Mouse (Mus musculus) splenic B cell, adult 2 months (primary cell): ENCODE measurements around the gene Setx.

Experiments
- DNase-seq: peaks from one replicate; pipeline ENCODE4 v3.0.0-alpha.2; 2011; ENCODE audit warnings: low read depth, low spot score
- H3K27me3 ChIP-seq: 2 replicates; pipeline ENCODE4 v1.6.1; 2012; ENCODE audit warnings: mild to moderate bottlenecking, low read length, moderate library complexity, mixed read lengths; ENCODE audit not compliant: control insufficient read depth, poor library complexity, insufficient read depth, severe bottlenecking
- H3K36me3 ChIP-seq: 2 replicates; pipeline ENCODE4 v1.6.1; 2012; ENCODE audit warnings: mild to moderate bottlenecking, low read length, moderate library complexity, mixed read lengths; ENCODE audit not compliant: control insufficient read depth, poor library complexity, insufficient read depth, severe bottlenecking

The Setx gene

DNA sequence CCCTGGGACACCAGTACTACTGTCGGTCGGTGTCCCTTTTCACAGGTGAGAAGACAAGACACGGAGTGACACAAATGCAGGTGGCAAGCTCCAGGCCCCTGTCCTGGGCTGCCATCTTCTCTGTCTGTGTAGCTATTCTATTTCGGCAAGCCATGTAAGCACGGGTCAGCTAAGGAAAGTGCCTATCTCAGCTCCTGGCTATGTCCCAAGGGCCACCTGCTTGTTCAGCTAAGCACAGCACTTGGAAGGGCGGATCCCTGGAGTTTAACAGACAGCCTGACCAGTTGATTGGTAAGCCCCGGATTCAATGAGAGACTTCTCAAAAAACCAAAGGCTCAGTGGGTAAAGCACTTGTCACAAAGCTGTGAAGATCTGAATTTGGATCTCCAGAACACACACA lies 66.4 kb downstream of the Setx start:
- H3K36me3 ChIP-seq, result no peaks in the 10 kb centered on the region
- H3K27me3 ChIP-seq, result no peaks in the 10 kb centered on the region
- no peak for DNase-seq

DNA sequence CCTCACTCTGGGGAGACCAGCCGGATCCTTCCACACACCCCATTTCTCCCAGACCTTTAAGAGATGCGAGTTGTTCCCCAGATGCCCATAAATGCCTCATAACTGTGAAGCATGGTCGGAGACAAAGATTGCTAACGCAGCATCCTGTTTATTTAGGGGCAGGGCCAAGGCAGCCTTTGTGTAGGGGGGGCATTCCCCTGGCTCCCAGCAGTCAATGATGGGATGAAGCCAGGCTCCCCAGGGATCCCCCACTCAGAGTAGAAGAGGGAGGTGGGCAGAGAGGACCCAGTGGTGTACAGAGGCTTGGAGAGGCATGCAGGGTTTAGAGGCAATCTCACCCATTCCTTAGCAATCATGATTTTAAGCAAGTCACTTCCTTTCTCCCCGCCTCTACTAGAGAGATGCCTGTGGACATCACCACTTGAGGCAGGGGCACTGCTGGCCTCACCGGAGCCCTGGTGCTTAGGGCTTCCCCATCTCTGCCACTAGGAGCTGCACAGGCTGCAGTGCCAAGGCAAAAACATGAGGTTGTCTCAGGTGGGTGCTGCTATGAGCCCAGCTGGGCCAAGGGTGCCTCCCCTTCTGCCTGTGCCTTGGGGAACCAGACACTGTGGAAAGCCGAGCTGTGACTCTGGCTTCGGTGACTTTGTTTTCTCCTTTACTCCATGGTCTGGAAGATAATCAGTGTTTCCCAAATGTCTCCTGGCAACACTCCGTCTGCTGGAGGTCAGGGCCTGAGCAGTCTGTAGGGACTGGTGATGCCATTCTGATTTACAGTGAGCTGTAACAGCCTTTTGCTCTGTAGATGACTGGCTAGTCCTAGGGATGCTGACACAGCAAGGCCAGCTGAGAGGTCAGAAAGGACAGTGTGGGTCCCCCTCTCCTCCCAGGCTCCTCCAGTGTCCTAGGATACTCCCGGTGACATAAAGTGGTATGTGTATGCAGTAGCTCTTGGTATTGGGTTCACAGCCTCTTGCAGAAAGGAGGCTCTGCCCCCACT lies 67.5 kb downstream of the Setx start:
- Histone ChIP-seq H3K36me3 (no peaks in the 10 kb centered on the region), H3K27me3 (no peaks in the 10 kb centered on the region)
- DNase-seq, result no peak

DNA sequence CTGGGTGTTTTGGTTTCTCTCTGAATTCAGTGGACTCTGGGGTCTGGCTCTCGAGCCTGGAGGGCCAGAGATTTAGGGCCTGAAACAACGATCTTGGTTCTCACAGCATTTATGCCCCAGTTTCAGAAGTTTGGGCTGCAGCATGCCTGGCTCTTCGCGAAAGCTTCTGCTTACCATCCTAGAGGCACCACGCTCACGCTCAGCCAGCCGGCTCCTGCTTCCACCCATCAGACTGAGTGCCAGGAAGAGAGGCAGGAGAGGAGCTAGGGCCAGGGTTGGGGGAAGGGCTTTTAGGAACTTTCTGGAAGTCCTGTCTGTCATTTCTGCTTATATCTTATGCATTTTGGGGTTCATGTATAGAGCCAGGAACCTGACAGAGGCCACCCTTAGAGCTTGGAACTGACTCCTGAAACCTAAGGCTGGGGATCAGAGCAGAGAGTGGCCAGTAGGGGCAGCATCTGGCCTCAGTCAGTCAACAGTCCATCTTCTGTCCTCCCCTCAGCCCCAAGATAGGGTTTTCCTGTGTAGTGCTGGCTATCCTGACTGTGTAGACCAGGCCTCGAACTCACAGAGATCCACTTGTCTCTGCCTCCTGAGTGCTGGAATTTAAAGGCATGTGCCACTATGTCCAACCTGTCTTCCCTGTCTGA lies 68.8 kb downstream of the Setx start:
- DNase-seq, result peak; percentile 18
- Histone ChIP-seq H3K36me3 (no peaks in the 10 kb centered on the region), H3K27me3 (no peaks in the 10 kb centered on the region)

DNA sequence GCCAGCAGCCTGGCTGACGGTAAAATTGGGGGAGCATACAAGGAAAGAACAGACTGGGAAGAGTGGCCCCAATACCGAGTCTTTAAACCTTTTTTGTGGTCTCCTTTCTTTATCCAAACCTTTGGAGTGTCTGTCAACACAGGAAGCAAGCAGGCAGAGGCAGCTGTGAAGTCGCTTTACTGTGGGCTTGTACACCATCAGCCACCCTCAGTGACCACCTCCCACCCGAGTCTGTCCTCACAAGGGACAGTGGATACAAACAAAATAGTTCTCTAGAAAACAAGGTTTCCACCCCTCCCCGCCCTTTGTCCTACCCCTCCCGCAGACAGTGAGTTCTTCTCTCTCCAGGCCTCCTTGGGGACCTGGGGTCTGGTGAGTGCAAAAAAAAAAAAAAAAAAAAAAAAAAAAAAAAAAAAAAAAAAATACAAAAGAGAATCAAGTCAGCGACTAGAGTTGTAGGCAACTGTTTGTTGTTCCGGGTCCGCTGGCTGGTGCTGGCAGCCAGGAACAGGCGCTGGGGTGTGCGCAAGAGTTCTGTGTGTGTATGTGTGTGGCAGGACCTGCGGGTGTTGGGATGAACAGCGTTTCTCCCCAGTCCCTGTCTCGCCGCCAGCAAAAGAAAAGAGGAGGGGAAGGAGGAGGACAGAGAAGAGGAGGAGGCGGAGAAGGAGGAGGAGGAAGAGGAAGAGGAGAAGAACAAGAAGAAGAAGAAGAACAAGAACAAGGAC lies 70.0 kb downstream of the Setx start:
- Histone ChIP-seq H3K27me3 (no peaks in the 10 kb centered on the region), H3K36me3 (no peaks in the 10 kb centered on the region)
- DNase-seq, result no peak

DNA sequence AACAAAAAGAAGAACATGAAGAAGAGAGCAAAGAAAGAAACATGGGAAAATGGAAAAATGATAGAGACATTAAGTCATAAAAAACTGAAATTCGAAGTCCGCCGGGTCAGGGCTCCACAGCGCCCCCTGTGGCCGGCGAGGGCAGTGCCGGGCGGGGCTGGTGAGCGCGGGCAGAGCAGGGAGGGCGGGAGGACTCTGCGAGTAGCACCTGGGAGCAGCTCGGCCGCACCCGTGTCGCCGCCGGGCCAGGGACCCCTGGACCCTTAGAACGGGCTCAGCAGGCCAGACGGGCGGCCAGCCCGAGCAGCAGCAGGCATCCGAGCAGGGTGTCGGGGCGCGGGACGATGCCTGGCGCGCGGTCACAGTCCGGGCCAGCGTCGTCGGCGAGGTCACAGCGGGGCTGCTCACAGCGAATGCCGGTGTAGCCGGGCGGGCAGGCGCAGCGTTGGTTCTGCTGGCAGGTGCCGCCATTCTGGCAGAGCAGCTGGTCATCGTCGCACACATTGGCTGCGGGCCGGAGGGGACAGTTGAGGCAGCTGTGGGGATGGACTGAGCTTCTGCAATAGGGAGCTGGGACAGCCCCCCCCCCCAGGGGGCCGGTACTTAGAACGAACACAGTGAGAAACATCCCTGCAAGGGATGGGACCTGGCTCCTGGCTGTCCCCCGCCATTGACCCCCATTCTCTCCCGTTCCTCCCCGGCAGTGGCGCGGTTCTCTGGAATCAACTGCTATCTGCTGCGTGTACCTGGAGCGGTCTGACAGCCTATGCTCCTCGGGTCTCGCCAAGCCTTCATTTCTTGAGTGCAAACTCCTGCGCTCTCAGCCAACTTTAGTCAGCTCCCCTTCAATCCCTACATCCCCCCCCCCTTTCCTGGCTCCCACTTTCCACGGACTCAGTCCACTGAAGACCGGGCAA lies 70.8 kb downstream of the Setx start:
- no peaks in the 10 kb centered on the region for H3K36me3 ChIP-seq
- peak; percentile 81 for DNase-seq

DNA sequence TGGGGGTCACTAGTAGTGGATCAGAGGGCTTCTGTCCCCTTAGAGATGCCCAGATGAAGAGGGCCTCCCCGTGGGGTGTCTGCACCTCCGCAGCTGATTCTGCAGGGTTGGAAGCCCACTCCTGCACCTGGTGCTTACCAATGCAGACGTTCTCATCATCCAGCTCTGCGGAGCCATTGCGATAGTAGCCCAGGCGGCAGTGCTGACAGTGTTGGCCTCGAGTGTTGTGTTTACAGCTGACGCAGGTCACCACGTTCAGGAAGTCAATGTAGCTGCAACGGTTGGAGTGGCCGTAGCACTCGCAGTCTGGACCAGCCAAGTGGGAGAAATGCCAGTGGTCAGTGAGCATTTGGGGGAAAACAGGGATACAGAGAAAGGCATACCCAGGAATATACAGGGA lies 72.9 kb downstream of the Setx start:
- DNase-seq, result no peak
- H3K27me3 ChIP-seq, result no peaks in the 10 kb centered on the region
- H3K36me3 ChIP-seq, result no peaks in the 10 kb centered on the region

More for the DNA sequence above, 70.8 kb downstream of the Setx start:
- no peaks in the 10 kb centered on the region for H3K27me3 ChIP-seq

DNA sequence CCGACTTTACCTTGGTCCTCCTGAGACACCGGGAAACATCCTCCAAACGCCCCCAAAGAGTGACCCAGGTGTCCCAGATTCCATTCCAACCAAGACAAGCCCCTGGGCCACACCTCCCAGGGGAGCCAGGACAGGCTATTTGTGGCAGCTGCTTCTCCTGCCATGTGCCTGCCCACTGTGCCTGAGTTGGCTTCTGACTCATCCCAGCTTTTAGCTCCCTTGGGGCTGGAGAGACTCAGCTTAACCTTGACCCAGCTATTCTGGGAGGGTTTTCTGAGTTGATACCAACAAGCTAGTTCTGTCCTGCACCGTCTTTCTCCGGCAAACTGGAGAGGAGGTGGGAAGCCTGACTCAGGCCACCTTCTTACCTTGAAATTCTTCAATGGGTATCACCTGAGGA lies 74.5 kb downstream of the Setx start:
- DNase-seq, result no peak
- Histone ChIP-seq H3K27me3 (no peaks in the 10 kb centered on the region), H3K36me3 (no peaks in the 10 kb centered on the region)

DNA sequence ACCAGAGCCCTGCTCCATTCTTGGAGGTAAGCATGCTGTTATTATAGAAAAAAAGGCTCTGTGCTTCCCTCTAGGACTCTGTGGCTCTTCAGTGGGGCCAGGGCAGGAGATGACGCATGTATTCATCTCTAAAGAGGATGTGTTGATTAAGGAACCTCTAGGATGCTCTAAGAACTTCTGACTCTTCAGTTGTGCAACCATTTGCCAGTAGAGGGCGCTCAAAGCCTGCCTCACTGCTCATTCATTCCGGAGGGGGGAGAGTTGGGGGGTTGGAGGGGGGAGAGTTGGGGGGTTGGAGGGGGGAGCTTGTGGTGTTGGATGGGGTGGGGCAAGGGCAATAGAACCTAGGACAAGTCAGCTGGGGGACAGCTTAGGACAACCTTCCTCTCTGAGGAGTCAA lies 75.9 kb downstream of the Setx start:
- Histone ChIP-seq H3K36me3 (no peaks in the 10 kb centered on the region), H3K27me3 (no peaks in the 10 kb centered on the region)
- peak; percentile 80 for DNase-seq

DNA sequence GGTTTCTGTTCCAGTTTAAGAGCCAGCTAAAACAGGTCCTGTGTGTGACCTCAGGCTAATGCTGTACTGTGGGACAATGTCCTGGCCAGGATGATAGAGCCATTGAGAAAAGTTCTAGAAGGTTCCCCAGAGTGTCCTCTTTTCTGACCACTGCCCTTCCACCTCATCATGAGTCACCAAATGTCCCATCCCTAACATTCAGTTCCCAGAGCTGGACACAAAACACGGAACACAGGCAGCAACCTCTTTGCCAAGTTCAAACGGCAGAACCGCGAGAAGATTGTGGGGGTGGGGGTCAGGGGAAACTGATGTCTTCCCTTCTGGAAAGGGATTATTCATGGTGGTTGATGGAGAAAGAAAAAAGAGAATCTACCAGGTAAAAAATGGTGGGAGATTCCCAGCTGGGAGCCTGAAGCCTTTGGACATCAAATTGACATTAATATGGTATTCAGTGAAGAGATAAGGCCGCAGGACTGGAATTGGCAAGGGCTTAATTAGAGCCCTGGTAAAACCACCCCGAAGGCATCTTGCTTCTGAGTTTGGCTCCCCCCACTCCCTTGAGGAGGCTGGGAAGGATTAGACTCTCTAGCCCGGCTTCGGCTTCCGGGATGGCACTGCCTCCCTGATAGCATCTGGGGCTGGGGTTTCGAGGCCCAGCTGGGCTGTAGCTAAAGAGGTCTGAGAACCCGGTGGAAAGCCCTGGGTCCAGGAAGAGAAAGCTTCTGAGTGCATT lies 77.4 kb downstream of the Setx start:
- no peak for DNase-seq
- Histone ChIP-seq H3K27me3 (no peaks in the 10 kb centered on the region), H3K36me3 (no peaks in the 10 kb centered on the region)

DNA sequence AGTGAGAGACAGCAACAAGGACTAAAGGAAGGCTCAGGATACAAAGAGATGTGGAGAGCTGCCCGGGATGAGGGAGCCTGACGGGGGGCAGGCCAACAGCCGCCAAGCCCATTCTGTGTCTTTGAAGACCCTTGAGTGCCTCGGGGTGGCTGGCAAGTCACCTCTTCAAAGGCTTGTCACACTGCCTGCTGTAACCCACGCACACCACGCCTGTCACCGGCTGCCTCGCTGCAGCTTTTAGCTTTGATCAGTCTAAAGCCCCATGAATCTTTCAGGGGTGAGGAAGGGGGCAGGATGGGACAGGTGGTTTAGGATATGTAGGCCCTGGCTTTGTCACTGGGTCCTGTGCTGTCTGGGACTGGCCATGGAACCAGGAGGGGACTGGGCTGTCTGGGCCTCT lies 82.2 kb downstream of the Setx start:
- no peaks in the 10 kb centered on the region for H3K27me3 ChIP-seq
- no peak for DNase-seq
- H3K36me3 ChIP-seq, result no peaks in the 10 kb centered on the region

DNA sequence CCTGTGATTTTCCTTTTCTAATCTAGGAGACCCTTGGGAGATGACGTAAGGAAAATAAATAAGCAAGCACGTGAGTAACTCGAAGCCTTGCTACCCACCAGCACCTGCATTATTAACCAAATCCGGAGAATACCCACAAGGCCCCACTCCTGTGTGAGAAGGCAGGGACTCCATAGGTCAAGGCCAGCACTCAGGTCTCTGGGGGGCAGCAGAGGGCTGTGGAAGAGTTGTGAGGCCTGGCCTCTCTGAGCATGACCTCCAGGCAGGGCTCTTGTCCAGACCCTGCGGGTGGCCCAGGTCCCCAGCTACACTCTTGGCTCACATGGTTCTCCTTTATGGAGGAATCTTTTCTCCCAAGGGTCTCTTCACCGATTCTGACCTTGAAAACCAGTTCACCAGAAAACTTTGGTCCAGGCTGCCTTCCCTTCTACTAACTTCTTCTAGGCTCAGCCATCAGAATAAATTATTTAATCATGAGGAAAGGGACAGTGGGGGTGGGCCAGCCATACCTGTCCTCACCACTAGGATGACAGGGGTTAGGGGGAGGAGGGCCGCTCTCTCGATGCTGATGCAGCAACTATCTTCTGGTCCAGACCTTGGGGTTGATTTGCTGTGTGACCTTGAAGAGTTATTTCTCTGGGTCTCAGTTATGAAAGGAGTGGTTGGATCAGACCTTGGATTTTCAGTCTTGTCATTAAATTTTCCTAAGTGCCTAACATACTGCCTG lies 92.5 kb downstream of the Setx start:
- DNase-seq, result peak; percentile 23
- Histone ChIP-seq H3K36me3 (no peaks in the 10 kb centered on the region), H3K27me3 (no peaks in the 10 kb centered on the region)

DNA sequence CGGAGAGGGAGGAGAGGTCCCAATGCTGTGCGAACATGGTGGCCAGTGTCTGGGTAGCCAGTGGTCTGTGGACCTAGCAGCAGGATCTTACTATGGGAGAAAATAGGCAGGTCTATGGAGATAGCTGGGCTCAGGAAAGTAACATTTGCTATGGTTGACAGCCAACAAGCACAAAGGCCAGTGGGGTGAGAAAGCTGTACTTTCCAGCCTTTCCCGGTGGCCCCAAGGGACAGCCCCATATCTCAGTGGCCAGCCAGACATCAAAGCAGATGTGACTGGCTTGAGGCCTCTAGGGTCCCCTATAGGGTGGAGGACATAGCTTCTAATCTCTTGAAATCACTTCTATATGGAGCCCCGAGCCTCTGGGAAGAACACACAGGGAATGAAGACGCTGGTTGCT lies 93.1 kb downstream of the Setx start:
- Histone ChIP-seq H3K36me3 (no peaks in the 10 kb centered on the region), H3K27me3 (no peaks in the 10 kb centered on the region)
- no peak for DNase-seq

DNA sequence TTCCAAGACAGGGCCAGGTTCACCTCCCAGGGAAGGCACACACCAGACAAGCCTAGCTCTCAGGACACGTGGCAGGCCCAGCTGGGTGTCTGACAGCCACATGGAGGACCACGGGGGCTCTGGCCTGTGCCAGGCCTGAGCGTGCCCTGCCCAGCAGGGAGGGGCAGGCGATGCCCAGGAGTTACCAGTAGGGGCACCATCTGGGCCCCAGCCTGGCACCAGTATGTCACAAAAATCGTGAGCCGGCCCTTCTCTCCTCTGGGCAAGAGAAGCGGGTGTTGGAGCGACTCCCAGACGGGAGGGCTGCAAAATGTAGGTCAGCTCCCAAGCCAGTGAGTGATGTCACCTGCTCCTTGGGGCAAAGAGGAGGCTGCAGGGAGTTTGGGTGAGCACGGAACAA lies 93.9 kb downstream of the Setx start:
- DNase-seq, result no peak

More for the DNA sequence above, 93.9 kb downstream of the Setx start:
- Histone ChIP-seq H3K27me3 (no peaks in the 10 kb centered on the region), H3K36me3 (no peaks in the 10 kb centered on the region)
